Mouse (Mus musculus) adipocyte (in vitro differentiated cells): ENCODE results near the gene Mctp1.
"Not testable (repeated sequence)": the region's sequence is repeated elsewhere in the genome, so short reads cannot be mapped to it uniquely, and the experiment has no call there.

Experiments
- DNase-seq: peaks from one replicate; pipeline ENCODE4 v3.0.0-alpha.2; 2016; ENCODE audit warnings: low spot score

Mctp1 gene

DNA sequence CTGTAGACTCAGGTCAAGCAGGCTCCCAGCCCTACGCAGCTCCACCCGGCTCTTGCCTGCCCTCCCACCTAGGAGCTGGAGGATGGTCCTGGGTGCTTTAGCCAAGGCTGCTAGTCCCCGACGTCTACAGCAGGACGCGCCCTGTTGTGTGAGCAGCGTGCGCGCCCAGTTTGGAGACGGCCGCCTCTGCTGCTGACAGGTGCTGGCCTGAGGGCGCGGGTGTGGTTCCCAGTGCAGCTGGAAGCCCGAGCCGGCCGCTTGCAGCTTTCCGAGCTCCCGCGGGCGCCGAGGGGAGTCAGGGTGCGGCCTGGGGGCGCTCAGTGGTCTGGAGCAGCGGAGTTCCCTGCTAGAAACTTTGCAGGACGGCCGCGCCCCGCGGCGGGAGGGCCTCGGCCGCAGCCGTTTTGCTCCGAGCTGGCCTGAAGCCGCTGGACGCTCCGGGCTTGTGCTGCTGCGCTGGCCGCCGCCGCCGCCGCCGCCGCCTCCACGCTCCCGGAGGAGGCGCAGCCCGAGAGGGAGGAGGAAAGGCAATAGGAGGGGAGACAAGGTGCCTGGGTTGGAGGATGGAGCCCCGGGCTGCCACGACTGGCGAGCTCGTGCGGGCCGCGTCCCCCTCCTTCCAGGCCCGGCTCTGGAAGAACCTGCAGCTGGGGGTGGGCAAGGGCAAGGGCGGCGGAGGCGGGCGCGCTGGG is at the start of gene Mctp1:
TSS of gene Mctp1 (plus strand) at position 564 of the 692 bp plus-strand sequence.
- no peak for DNase-seq

DNA sequence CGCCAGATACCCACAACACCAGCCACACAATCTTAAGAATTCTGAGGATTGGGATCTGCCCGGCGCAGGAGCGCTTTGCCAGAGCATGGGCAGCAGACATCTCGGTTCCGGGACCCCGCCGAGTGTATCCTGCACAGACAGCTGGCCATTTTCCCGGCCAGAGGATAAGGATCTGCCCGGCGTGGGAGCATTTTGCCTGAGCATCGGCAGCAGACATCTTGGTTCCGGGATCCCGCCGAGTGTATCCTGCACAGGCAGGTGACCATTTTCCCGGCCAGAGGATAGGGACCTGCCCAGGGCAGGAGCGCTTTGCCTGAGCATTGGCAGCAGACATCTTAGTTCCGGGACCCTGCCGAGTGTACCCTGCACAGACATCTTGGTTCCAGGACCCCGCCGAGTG is 38.4 kb upstream of the Mctp1 start:
- not testable (repeated sequence) for DNase-seq

DNA sequence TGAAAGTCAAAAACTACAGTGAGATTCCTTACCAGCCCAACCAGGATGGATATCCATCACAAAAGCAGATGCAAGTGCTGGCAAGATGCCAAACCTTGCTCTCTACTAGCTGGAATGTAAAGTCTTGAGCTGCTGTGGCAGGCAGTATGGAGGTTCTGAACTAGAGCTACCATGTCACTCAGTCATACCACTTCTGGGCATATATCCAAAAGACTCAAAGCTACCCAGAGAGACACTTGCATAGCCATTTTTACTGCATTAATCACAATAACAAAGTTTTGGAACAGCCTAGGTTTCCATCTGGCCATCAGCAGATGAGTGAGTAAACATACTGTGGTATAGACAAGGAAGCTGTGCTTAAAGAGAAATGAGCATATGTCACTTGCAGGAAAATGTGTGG is 25.6 kb upstream of the Mctp1 start:
- no peak for DNase-seq

DNA sequence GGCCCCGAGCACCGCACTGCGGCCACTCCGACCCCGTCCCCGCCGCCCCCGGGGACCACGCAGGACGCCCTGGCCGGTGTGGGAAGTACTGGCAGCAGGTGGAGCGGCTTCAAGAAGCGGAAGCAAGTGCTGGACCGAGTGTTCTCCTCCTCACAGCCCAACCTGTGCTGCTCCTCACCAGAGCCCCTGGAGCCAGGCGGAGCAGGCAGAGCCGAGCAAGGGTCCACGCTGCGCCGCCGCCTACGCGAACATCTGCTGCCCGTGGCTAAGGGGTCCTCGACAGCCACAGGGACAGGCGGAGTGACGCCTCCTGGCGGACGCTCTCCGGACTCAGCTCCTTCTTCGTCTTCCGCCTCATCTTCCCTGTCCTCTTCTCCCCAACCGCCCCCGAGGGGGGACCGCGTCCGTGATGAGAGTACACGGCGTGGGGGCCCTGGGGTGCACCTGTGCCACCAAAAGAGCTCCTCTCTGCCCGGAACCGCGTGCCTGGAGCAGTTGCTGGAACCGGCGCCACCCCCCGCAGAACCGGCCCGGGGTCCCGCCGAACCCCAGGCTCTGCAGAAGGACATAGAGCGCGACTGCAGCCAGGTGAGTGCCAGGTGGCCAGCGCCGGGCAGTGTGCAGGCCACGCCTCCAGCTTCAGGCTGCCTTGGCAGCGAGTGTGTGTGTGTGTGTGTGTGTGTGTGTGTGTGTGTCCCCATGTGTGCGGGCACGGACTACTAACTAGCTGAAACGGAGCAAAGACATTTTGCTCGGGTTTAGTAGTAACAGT is 515 bp downstream of the Mctp1 start:
- no peak for DNase-seq

DNA sequence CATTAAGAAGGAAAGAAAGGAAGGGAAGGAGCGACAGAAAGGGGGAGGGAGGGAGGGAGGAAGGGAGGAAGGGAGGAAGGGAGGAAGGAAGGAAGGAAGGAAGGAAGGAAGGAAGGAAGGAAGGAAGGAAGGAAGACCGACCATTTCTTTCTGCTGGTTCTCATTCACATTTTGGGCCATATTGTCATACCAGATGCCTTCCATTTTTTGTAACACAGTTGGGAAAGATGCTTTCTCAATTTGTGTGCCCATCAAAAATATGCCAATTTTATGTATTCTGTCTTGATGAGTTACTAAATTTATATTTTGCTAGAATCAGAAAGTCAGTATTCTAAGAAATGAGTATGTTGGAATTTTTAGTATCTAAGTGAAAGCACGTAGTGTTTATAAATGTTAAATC is 4.3 kb downstream of the Mctp1 start:
- no peak for DNase-seq

DNA sequence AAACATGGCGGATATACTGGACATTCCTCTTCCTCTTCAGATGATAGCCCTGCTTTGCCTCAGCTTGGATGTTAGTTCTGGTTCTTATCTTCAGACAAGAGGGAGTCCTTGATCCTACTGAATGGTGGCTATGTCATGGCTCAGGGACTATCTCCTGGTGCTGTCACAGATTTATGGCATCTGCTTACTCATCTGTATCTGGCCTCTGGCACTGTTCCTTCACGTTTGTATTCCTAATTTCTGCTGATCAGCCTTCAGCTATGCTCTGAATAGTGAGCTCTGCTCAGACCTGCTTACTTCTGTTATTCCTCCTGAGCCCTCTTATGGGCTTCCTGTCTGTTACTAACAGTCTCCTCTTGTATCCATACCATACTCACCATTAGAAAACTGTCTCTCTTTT is 7.6 kb downstream of the Mctp1 start:
- DNase-seq, result no peak

DNA sequence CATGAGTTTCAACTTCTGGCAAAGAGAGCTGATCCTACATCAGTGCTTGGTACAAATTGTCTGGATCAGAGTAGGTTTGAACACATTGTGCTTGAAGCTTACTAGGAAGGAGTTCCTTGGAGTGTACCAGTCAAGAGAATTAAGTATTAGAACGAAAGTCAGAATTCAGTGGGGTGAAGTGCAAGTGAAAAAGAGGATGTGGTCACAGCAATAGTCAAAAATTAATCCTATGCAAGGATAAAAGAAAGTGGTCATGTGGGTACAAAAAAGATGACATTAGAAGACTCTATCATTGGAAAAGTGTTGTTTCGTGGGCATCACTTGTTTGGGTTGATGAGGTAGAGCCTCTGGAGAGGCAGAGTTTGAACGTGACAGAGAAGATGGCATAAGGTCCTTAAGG is 8.8 kb downstream of the Mctp1 start:
- DNase-seq, result no peak

DNA sequence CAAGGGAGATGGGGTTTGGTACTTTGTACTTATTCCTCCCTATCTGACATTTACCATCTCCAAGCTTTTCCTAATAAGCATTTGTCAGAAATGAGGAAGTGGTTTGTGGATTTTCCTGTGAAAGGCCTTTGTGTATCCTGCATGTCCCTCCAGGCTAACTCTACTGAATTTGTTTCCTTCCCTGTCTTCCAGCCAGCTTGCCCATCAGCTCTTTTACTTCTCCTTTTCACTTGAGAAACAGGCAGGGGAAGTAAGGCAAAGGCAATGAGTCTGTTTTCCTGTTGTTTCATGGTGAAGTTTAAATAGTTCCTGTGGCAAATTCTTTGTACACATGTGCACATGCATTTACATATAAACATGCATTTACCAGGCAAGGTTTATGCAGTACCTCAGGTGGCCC is 11.6 kb downstream of the Mctp1 start:
- DNase-seq, result no peak

DNA sequence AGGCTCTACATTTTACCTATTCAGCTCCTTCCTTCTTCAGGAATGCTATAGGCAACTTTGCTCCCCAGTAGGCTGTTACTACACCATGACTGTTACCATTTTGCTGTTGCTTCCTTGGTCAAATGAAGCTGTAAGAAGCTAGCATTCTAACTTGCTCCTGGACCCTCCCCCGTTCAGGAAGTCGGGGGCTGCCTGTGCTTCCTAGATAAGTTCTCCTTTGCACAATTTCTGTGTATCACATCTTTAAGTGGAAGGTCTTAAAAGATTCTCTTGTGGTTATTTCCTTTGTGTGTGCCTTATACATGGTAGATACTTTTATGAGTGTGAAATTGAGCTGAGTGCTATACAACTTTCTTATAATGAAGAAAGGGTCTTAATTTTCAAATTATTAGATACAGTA is 25.0 kb downstream of the Mctp1 start:
- DNase-seq, result no peak

DNA sequence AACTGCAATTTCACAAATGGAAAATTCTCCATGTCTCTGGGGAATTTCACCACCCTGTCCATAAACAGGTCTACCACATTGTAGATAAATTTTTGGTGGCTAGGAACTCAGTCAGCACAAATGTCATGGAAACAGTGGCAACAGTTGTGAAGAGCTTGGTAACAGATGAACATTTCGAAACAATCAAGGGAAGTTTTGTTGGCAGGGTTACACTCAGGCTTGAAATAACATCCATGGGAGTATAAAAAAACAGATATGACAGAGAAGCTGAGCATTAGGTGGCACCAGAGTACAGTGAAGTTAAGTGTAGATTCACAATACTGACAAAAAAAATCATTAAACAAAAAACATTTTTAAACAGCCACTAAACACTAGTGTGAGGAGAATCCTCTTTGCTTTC is 26.3 kb downstream of the Mctp1 start:
- DNase-seq, result peak; percentile 46

DNA sequence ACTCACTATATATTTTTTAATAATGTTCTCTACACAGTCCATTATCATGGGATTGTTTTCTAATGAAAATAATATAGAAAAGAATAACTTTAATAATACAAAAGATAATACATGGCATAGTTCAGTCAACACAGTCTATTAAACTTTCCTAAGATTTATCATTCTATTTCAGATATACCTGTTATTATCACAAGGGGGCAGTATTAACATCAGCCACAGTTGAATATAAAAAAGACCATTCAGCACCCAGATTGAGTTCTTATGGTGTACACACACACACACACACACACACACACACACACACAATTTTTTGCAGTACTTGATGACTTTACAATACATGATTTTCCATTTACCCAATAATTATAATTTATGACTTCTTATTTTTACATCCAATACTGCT is 31.0 kb downstream of the Mctp1 start:
- no peak for DNase-seq

DNA sequence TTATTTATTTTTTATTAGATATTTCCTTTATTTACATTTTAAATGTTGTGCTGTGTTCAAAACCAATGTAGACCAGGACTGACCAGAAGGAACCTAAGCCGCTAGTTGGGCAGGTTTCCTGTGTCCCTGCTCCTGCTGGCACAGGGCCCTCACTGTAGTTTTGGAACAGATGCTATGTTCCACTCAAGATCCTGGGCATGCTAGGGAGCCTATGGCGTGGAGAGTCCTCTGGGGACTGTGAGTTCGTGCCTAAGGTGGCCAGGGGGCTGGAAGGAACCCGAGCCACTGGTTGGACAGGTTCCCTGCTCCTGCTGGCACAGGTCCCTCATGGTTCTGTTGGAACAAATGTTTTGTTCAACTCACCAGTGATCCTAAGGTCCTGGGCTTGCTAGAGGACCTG is 35.8 kb downstream of the Mctp1 start:
- DNase-seq, result no peak

DNA sequence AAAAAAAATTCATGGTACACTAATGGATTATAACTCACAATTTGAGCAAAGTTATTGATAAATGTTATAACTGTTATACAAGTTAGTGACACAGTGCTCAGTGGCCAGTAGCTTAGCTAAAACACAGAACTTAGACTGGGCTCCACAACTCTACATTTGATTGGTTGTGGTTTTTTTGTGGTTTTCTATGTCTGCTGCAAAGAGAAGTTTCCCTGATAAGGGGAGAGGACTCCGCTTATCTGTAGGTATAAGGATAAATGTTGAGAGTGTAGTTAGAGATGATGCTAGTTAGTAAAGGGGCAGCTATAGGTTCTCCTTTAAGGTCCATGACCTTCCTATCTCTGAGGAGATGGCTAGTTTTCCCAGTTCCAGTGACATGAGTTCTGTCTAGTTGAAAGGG is 36.7 kb downstream of the Mctp1 start:
- DNase-seq, result no peak

DNA sequence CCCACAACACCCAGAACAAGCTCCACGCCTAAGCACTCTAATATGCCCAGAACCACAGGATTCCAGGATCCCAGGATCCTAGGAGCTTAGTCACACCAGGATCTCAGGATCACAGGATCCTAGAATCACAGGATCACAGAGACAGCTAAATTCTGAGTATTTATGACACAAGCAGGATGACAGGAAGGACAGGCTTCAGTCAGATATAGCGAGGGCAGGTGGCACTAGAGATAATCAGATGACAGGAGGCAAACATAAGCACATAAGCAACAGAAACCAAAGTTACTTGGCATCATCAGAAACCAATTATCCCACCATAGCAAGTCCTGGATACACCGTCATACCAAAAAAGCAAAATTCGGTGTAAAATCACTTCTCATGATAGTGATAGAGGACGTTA is 37.8 kb downstream of the Mctp1 start:
- DNase-seq, result no peak

DNA sequence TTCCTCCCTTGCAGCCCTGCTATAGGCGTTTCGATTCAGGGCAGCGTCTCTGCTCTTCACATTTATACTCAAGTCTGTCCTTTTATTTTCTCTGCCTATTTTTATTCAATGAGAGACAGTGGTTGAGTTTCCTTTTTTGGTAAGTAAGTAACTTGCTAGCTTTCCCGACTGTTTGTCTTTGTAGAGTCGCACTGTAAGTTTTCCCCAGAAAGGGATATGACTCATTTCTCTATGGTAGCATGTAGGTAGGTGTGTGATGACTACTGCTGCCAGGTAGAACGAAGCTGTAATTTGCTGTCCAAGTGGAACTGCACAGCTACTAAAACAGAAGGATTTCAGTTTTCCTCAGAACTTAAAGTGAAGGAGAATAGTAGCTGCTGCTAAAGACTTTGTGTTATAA is 45.1 kb downstream of the Mctp1 start:
- no peak for DNase-seq

DNA sequence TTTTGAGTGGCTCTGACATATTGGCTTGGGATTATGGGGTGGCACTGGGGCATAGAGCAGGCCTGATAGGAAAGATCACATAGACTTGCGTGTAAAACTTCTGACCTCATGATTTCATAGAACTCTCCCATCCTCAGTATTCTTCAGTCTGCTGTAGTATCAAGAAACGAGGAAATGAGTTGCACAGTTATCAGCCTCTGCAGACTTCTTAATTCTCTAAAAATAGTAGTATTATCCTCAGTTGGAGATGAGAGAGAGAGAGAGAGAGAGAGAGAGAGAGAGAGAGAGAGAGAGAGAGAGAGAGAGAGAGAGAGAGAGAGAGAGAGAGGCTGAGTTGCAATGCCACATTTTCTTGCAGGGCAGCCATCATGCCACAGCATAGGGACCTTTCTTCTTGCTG is 45.6 kb downstream of the Mctp1 start:
- DNase-seq, result no peak

DNA sequence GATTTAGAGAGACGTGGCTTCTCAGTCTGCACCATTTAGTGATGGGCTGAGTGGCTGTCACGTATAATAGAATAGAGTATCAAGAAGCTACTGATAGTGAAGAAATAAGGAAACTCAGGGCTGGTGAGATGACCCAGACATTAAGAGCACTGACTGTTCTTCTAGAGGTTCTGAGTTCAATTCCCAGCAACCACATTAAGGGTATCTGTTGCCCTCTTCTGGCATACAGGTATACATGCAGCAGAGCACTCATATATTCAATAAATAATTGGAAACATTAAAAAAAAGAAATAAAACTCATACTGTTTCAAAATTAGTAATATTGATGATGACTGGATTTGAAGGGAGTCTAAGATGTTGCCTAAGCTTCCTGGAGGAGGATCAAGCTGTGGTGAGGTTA is 47.6 kb downstream of the Mctp1 start:
- no peak for DNase-seq

DNA sequence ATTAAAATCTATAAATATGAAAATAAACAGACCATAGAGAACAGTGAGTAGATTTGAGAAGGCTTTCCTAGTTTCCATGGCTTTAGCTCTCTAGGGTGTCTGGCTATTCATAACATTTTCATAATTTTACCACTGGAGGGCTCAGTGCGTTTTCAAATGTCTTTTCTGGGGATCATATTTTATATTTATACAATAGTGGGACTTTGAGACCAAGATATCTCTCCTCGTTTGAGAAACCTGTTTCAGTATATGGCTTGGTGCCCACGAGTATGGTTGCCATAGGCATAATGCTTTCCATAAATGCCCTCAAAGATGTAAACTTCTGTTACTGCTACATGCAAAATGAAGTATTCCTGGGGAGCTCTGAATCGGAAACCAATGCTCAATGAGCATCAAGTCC is 49.1 kb downstream of the Mctp1 start:
- DNase-seq, result no peak

DNA sequence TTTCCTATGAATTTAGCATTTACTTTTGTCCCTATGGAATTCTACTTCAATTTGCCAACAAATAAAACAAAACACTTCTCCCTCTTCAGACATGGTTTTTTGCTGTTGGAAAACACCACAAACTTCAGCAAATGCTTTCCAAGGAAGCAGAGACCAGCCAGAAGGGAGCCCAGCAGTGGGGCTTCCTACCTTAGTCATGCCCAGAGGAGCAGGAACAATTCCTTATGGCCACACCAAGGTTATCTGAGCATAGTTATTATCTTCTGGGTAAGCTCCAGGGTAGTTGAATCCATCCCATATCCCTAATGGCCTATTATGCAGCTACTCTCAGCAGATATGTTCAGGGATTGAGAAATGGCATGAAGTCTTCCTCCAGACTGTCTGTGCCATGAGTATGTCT is 52.1 kb downstream of the Mctp1 start:
- DNase-seq, result no peak

DNA sequence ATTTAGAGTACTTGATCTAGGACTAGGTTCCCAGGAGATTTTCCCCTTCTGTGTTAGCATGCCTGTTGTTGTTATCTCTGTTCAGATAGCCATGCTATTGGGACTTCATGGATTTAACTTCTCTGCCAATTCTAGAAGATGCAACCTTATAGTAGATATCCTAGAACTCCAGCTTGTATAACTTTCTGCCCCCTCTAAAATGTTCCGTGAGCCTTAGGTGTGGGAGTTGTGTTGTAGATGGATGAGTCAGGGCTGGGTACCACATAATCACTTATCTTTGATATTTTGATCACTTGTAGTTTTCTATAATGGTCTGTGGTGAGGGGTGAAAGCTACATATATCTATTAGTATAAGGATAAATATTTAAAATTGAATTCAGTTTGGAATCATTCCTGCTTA is 54.4 kb downstream of the Mctp1 start:
- no peak for DNase-seq

DNA sequence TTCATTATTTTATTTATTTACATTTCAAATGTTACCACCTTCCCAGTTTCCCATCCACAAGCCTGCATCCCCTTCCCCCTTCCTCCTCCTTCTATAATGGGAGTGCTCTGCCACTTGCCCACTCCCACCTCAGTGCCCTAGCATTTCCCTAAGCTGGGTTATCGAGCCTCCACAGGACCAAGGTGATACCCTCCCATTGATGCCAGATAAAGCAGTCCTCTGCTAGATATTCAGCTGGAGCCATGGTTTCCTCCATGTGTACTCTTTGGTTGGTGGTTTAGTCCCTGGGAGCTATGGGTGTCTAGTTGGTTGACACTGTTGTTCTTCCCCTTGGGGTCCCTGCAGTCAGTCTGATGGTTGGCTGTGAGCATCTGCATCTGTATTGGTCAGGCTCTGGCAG is 61.7 kb downstream of the Mctp1 start:
- DNase-seq, result no peak

DNA sequence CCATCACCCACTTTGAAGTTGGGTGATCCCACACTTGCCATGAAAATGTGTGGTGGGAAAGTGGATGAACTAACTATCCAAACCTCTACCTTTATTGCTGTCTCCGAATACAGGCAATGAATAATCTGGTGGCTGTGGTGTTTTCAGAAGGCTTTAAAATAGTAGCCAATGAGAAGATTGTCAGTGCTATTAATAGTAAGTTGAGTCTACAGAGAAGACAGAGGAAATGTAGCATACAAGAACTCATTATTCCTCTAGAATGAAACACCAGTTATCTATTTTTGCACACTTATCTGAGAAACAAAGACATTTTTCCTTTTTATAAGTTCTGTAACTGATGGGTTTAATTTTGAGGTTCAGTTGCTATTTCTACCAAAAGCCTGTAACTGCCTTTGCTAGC is 63.2 kb downstream of the Mctp1 start:
- no peak for DNase-seq

DNA sequence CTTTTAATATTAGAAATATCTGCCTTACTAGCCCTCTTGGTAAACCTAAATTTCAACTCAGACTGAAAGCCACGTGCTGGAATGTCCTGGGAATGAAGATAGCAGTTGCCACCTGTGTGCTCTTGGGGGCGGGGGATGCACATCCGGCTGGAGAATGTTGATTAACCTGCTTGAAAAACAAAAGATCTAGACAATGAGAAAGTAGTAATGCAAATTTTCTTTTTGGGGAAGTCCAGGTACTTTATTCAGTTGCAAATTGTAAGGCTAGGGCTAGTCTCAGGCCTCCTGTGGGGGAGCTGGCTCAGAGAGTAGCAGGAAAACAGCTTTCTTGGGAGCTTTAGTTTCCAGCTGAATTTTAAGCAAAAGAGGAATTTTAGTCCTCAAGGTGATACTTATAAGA is 67.2 kb downstream of the Mctp1 start:
- DNase-seq, result not testable (repeated sequence)

DNA sequence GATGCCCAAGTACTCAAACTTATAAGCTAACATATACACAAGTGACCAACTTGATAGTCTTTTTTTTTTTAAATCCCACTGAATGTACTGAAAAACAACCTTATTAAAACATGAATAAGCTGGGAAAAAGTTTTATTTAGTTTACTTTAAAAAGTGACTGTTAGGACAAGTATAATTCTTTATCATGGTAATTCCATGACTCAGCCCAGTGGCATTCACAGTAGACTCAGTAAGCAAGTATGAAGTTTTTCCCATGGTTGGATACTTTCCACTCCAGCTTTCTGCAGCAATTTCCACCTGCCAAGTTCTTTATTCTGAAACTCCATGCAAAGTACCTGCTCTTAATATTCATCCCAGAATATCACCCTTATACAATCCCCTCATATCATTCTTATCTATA is 97.3 kb downstream of the Mctp1 start:
- DNase-seq, result no peak
